Mouse (Mus musculus) liver, adult 2 months (tissue): ENCODE results near the gene Jak3.
A peak's percentile ranks its signal among the peaks of the same experiment; 100 is the strongest.

Experiments
- CTCF ChIP-seq: fragments of 200-500 bp; IDR thresholded peaks from 2 replicates; pipeline ENCODE4 v1.5.1; 2011; ENCODE audit warnings: low read depth, low read length, control low read depth
- POLR2A ChIP-seq: fragments of 200-500 bp; IDR thresholded peaks from 2 replicates; pipeline ENCODE4 v1.6.1; 2011; ENCODE audit warnings: low read length, control low read depth; ENCODE audit not compliant: insufficient read depth; ENCODE audit errors: extremely low read depth

DNA sequence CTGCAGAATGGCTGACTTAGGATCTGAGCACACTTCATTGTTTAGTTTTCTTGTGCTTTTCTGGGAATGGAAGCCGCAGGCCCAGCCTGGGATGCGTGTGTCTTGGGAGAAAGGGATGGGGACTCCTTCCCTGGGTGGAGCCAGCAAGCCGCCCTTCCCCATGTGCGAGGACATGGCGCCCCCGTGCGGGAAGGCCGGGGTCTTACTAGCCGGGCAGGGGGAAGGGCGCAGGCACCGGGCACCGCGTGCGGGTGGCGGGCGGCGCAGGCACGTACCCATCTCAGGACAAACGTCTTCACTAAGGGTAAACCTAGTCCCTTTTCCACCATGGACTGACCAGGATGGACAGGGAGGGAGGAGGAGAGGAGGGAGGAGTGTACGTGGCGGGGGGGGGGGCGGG, 42.9 kb upstream of the Jak3 start:
- TF ChIP-seq POLR2A (no peak), CTCF (peak; percentile 65)
